Comparison of ENCODE assay signal across 26 mouse cellular contexts in the genomic region with DNA sequence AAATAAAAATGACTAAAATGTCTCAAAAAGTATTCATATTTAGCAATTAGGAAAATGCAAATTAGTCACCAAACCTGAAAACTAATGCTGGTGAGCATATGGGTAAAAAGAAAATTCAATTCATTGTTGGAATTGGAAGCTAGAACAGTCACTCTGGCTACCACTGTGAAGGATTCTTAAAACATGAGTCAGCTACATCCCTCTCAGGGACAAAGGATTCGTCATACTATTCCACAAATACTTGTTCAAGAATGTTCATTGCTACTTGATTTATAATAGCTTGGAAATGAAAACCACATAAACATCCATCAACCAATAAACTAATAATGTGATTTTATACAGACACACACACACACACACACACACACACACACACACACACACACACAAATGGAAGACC.
"Had no signal": no experiment of that assay in that cellular context is flagged by ENCODE, and none has a peak within 500 bp of the region (broad histone marks: within the 10 kb centered on the region; RNA-seq: fewer than 3 reads in every experiment).

No protein-coding gene starts in this region.

- H3K36me3 ChIP-seq: heart, embryonic 10.5 days; heart, embryonic 12.5 days; hindbrain, embryonic 10.5 days; hindbrain, embryonic 12.5 days; intestine, embryonic 15.5 days; limb, embryonic 13.5 days; limb, embryonic 15.5 days; liver, embryonic 12.5 days had no signal

- DNase-seq: gastrocnemius, adult 2 months; gastrocnemius, postnatal 10 days; gastrocnemius, postnatal 25 days; heart, adult 18-20 months; heart, postnatal 10 days; heart, postnatal 4 days; kidney, adult 11 months; kidney, adult 2 months; kidney, postnatal 14 days; kidney, postnatal 36 days; layer of hippocampus, adult 9-11 months; layer of hippocampus, postnatal 36 days; left cerebral cortex, postnatal 4 days had no signal

- H3K4me1 ChIP-seq: heart, embryonic 10.5 days; heart, embryonic 12.5 days; hindbrain, embryonic 10.5 days; hindbrain, embryonic 12.5 days; intestine, embryonic 15.5 days; limb, embryonic 13.5 days; limb, embryonic 15.5 days; liver, embryonic 12.5 days had no signal

- H3K9me3 ChIP-seq: heart, embryonic 10.5 days; heart, embryonic 12.5 days; hindbrain, embryonic 10.5 days; hindbrain, embryonic 12.5 days; intestine, embryonic 15.5 days; limb, embryonic 13.5 days; limb, embryonic 15.5 days; liver, embryonic 12.5 days had no signal

- H3K4me3 ChIP-seq: gastrocnemius, adult 2 months; heart, embryonic 10.5 days; heart, embryonic 12.5 days; hindbrain, embryonic 10.5 days; hindbrain, embryonic 12.5 days; intestine, embryonic 15.5 days; limb, embryonic 13.5 days; limb, embryonic 15.5 days; liver, embryonic 12.5 days had no signal

- H3K27me3 ChIP-seq: heart, embryonic 12.5 days; hindbrain, embryonic 12.5 days; intestine, embryonic 15.5 days; limb, embryonic 13.5 days; limb, embryonic 15.5 days; liver, embryonic 12.5 days had no signal

- H3K4me2 ChIP-seq: heart, embryonic 12.5 days; hindbrain, embryonic 12.5 days; hindbrain, embryonic 14.5 days; intestine, embryonic 15.5 days; limb, embryonic 13.5 days; limb, embryonic 15.5 days; liver, embryonic 12.5 days had no signal

- ATAC-seq: hindbrain, embryonic 16.5 days; inflammation-experienced regulatory T-cells, adult 6 months; intestine, embryonic 15.5 days; liver, embryonic 12.5 days had no signal

- H3K9ac ChIP-seq: heart, embryonic 12.5 days; hindbrain, embryonic 12.5 days; hindbrain, embryonic 14.5 days; intestine, embryonic 15.5 days; limb, embryonic 13.5 days; limb, embryonic 15.5 days; liver, embryonic 12.5 days; liver, embryonic 14.5 days had no signal

- H3K27ac ChIP-seq: gastrocnemius, adult 2 months; heart, embryonic 10.5 days; hindbrain, embryonic 10.5 days; hindbrain, embryonic 12.5 days; hindbrain, embryonic 14.5 days; intestine, embryonic 15.5 days; kidney, postnatal 0 days; limb, embryonic 13.5 days; limb, embryonic 15.5 days; liver, embryonic 12.5 days; liver, embryonic 14.5 days had no signal
